Mouse (Mus musculus): ENCODE data around the gene Gm10118. TPM values are rescaled to one million over a fixed set of nuclear protein-coding genes. Genes with fewer than 3 reads are reported as not detected.

The Gm10118 gene
- polyA plus RNA-seq, 1 experiment from 2014 or later: 1.9 TPM

- H3K27ac ChIP-seq (replicated peaks): no peak overlapping the region
- H3K36me3 ChIP-seq: no peaks in the 10 kb centered on the region
- H3K27me3 ChIP-seq (replicated peaks): no peaks in the 10 kb centered on the region
- no peak overlapping the region for H3K4me3 ChIP-seq
- 77% methylated on average over 5 of the region's 5 CpGs for WGBS
- no peak overlapping the region for H3K4me2 ChIP-seq
- peaks cover 5% of the 10 kb centered on the region for H3K9me3 ChIP-seq
- no peak for ATAC-seq (ENCODE audit: extremely low read depth, insufficient number of reproducible peaks, low FRiP score, low TSS enrichment)
- peaks cover 14% of the 10 kb centered on the region for H3K4me1 ChIP-seq
- no peak overlapping the region for H3K9ac ChIP-seq
Observed at GRCm38 (mm10) chr10:63880462-63880903, 46.8 kb downstream of the Gm10118 start.

Other genes with a start within 250 kb of the Gm10118 start
- gene Lrrtm3, start 162.8 kb upstream of the Gm10118 start, polyA plus RNA-seq (2015; fragmentation: Nextera tagmentation; extraction: Ambion mirVana): 0.83 and 1.4 TPM in 2 replicates

Data from heart, embryonic 13.5 days (tissue).